Mouse (Mus musculus): ENCODE data around the gene Snx19. TPM values are rescaled to one million over a fixed set of nuclear protein-coding genes. Genes with fewer than 3 reads are reported as not detected.

The Snx19 gene
- polyA plus RNA-seq, 1 experiment from 2014 or later = 27.4 TPM

- 63% methylated on average over 5 of the region's 5 CpGs for WGBS
Observed at GRCm38 (mm10) chr9:30508966-30509365, 82.1 kb downstream of the Snx19 start.

GRCm38 (mm10) chr9:30515953-30516352, 89.0 kb downstream of the Snx19 start:
- Histone ChIP-seq H3K9ac (replicated peaks; ENCODE audit: low read depth, low read length) (no peak overlapping the region), H3K9me3 (ENCODE audit: control insufficient read depth, low read length) (no peaks in the 10 kb centered on the region; the same call in 1 of the 2 replicates), H3K4me2 (ENCODE audit: low read depth, low read length) (no peak overlapping the region), H3K4me1 (ENCODE audit: control insufficient read depth, insufficient read depth, low read length) (peaks cover 5% of the 10 kb centered on the region; the same call in 1 of the 2 replicates), H3K36me3 (ENCODE audit: control insufficient read depth, insufficient read depth, low read length) (no peaks in the 10 kb centered on the region), H3K27ac (ENCODE audit: low read depth, low read length) (no peak overlapping the region), H3K4me3 (ENCODE audit: low read depth, low read length) (no peak overlapping the region), H3K27me3 (ENCODE audit: control insufficient read depth, insufficient read depth, low read length) (no peaks in the 10 kb centered on the region)
- ATAC-seq (ENCODE audit: low read depth) = no peak

More at GRCm38 (mm10) chr9:30508966-30509365, 82.1 kb downstream of the Snx19 start:
- Histone ChIP-seq H3K4me2 (ENCODE audit: low read depth, low read length) (no peak overlapping the region), H3K4me1 (ENCODE audit: control insufficient read depth, insufficient read depth, low read length) (no peaks in the 10 kb centered on the region), H3K4me3 (ENCODE audit: low read depth, low read length) (no peak overlapping the region), H3K27ac (ENCODE audit: low read depth, low read length) (no peak overlapping the region), H3K36me3 (ENCODE audit: control insufficient read depth, insufficient read depth, low read length) (no peaks in the 10 kb centered on the region), H3K9me3 (ENCODE audit: control insufficient read depth, low read length) (no peaks in the 10 kb centered on the region; the same call in 1 of the 2 replicates), H3K9ac (replicated peaks; ENCODE audit: low read depth, low read length) (no peak overlapping the region), H3K27me3 (ENCODE audit: control insufficient read depth, insufficient read depth, low read length) (no peaks in the 10 kb centered on the region)
- ATAC-seq (ENCODE audit: low read depth) = no peak

Data from neural tube, embryonic 14.5 days (tissue).